Mouse (Mus musculus): Measurements from ENCODE around the gene Plxna4. TPM values are rescaled to one million over a fixed set of nuclear protein-coding genes. Genes with fewer than 3 reads are reported as not detected.
A peak's percentile ranks its signal among the peaks of the same experiment; 100 is the strongest.

Gene Plxna4
- polyA plus RNA-seq, 2 experiments from 2014 or later = not detected

DNA sequence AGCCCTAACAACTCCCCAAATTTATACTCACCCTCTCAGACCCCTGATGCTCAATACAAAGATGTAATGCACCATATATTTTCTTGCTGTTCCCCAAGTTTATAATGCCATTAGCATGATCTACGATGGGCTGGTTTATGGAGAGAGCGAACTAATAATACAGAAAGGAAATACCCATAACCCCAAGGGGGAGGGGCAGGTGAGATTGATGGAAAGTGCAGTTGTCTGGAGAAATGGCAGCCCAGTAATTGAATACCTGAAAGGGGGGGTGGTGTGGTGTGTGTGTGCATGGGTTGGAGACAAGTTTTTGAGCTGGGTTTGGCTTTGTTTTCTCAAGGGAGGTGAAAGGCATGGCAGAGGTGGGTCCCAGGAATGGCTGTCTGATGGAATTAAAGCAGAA is 356.6 kb downstream of the Plxna4 start:
- ATAC-seq = no peak

DNA sequence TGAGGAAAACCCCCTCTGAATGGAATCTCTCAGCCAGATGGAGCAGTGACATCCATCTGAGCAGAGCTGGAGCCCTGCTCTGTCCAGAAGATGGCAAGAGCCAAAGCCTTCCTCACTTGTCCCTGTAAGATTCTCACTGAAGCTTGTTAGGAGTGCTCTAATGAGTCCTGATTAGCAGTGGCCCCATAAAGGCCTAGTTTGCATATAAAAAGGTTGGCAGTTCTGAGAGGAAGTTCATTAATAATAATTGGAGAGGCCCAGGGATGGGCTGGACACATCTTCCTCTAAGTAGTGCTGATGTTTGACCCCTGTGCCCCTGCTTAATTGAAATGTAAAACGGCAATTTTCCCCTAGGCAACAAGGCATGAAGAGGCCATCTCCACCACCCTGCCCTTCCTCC is 361.4 kb downstream of the Plxna4 start:
- ATAC-seq = no peak

DNA sequence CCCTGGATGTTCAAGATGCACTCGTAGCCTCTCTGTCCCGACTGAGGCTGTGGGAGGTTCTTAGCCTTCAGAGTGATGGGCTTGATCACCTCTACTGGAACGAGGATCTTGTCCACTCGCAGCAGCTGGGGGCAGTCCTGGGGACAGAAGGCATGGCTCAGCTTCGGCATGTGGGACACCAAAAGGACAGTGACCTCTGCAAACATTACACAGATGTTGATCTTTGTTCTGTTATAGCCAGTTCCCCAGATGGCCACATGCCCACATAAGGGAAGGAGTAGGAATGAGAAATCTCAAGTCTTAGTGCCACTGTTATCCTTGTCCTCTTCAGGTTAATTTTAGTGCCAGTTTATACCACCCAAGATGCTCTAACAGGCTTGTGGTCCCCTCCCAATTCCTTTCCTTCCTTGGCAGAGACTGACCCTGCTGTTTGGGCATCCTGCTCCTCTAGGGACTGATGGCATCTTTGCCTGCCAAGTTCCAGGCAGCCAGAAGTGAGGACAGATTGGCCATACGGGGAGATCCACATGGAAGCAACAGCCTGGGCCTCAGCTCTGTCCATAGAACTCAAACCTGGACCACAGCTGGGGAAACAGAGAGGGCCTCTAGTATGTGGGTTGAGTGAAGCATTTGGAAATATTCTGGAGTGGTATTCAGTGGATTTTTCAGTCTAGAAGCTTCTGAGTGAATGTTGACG is 363.8 kb downstream of the Plxna4 start:
- no peak for ATAC-seq

DNA sequence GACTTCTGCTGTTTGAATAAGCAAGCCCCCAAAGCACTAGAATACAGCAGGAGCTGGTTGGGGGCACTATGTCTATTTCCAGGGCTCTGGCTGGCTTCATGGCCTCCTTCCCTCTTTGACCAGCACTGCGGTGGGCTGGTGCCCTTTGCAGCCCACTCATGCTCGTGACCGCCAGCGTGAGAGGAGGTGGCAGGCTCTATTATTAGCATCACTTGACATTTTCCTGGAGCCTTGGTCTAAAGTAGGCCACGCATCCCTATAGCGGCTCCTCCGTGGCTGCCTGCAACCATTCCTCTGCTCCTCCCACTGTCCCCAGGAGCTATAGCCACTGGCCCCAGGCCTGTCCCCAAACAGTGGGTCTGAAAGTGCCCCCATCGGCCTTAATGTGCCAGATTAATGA is 367.2 kb downstream of the Plxna4 start:
- no peak for ATAC-seq

DNA sequence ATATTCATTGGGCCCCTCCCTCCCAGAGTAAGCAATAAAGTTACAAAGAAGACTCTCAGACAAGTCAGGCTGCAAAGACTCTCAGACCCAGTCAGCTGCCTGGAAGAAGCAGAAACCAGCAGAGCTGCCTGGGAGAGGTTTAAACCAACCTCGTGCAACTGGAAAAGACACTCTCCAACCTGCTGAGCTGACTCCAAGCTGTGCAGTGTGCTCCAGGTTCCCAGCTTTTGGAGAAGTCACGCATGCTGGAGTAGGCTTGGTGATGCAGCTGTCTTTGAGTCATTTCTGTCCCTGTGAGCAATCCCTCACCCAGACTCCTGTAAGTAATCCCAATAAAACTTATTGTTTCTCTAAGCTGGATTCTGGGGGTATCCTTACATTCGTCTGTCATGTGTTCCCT is 369.4 kb downstream of the Plxna4 start:
- ATAC-seq = no peak

DNA sequence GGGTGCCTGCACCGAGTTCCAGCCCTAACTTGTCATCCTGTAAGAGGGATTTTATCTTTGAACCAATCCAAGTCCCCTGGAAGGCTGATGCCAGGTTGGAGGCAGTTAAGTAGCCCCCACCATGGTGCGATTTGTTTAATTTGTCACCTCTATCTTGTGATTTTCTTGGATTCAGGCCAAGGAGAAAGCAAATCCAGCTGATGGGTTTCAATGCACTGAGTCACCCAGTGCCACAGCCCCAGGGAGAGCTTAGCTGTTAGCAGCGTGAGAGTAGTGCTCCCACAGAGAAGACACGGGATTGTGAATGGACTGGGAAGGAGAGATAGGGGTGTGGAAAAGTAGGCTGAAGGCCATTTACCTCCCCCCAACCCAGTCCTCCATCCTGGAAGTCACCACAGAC is 375.6 kb downstream of the Plxna4 start:
- no peak for ATAC-seq

DNA sequence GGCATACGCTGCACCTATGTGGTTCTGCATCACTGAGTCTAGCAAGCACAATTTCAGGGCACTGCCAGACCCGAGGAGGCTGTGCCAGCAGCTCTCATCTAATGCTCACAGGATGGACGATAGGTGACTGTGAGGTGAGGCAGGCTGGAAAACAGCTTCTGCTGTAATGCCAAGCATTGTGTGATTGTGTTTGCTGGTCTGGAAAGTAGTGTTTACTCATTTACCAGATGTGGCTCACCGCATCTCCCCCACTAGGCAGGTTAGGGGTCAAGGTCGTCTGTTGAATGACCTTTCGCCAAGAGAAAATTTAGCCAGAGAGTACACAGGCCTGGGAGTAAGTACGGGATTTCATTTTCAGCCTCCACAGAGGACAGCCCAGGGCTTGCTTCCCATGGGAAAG is 377.9 kb downstream of the Plxna4 start:
- ATAC-seq = no peak

DNA sequence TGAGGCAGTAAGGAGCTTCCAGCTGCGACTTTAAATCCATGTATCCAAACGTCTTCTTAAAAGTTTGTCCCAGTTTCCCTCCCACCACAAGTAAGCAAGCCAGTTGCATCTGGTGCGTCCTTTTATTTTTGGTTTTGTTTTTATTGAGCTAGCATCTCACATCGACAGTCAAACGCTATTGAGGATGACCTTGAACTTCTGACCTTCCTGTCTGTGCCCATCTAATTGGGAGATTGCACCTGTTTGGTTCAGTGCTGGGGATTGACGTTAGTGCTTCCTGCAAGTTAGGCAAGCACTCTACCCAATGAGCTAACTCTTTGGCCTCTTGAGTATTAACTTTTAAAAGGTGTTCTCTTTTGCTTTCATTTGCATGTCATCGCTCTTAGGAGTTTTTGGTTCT is 379.0 kb downstream of the Plxna4 start:
- no peak for ATAC-seq

DNA sequence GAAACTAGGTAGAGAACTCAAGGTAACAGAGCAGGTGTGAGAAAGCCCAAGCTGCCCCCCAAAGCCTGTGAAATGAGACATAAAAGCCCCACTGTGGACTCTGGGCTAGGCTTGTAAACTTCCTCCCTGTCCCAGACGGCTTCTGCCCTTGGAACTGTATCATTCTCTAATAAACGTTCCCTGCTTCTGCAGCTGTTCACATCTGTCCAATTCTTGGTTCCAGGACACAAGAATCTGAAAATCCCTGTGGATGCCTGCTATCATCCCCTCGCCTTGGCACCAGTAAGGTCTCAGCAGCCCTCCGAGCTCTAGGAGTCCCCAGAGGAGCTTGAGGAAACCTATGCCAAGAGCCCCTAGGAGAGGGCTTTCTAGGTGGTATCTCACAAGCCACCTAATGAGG is 383.7 kb downstream of the Plxna4 start:
- no peak for ATAC-seq

DNA sequence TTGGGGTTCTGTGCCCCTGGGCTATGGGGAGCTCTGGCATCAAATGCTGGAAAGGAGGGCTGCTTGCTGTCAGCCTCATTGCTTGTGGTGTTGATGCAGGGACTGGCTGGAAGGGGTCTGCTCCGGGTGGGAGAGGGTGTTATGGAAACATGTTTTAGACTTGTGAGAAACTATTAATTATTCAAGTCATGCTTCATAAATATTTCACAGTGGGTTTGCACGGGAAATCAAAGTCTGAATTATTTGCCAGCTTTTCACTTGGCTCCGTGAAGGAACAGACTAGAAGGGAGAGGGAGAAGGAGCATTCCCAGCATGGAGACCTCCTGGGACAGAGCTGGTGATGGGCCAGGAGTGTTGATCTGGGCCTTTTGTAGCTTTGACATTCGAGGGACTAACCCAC is 384.6 kb downstream of the Plxna4 start:
- no peak for ATAC-seq

DNA sequence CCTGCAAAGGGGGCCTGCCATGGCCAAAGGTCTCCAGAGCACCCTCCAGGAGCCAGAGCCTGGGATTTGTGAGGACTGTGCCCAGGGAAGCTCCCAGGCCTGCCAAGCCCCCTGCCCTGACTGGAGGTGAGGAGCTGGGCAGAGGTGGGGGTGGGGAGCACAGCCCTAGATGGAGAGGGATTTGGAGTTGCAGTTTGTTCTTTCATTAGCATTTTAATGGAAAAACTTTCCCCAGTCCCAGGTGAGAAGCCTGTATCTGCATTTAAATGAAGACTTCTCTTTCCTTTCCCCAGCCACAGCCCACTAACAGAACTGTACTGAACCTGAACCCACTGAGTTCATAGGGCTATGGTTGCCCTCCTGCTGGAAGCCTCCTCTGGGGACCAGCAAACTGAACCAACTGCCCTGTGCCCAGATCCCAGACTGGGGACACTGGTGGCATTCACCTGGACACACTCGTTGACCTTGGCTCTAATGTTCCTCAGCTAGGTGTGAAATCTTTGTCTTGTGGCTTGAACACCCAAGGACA is 385.3 kb downstream of the Plxna4 start:
- ATAC-seq = no peak

DNA sequence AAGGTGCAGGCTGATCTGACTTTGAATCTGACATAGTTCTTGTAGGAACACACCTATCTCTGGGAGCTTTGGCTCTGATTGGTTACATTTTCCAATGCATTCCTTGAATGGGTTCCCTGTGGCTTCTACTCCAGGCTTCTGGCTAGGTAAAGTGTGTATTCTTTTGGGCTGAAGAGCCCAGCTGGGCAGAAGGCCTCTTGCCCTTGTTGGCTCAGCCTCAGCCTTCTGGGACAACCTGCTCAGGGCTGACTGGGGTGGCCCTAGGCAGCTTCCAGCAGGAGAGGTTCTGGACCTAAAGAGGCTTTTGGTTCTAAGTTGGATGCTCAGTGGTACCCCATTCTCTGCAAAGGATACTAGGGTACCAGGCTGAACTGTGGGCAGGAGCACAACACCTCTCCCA is 386.5 kb downstream of the Plxna4 start:
- ATAC-seq = no peak

DNA sequence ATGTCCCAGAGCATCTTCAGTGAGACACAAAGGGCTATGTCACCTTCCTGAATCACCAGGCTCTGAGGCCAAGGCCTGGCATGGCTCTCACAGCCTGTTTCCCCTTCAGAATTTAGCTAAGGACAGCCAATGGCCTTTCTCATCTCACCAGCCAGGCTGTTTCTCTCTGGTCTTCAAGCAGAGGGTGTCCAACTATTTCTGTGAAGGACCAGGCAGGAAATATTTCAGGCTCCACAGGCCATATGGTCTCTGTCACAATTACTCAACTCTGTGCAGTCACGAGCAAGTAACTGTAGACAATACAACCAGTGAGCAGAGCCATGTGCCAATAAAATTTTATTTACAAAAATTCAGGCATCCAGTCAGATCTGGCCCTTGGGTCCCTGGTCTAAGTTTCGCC is 388.4 kb downstream of the Plxna4 start:
- no peak for ATAC-seq

DNA sequence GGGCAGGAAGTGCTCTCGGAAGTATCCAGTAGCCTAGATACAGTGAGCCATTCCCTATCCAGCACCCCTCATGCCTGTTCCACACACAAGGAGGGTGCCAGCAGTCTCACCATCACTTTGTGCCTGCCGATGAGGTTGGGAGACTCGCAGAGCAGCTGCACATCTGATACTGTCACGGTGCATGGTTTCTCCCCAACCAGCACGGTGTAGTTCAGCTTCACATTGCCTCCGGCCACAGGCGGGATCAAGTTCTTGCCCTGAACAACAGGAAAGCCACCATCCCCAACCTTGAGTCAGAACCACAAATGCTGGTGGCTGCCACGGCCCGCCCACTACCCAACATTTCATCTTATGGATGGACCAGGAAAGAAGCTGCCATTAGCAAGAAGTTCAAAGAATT is 391.1 kb downstream of the Plxna4 start:
- no peak for ATAC-seq

DNA sequence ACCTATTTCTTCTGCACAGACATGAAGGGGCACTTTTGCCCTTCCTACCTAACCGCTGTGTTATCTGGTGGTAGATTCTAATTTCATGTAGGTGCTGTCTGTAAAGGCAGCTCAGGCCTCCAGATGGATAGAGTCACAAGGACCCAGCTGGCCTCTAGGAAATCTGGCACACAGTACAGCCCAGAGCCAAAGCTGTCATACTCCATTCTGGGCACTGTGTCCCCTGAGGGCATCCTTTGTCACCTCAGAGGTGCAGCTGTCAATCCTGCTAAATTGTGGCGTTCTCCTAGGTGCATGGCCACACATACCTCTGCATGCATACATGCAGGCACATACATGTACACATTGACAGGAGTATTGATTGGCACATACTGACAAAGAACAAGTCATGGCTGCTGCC is 394.9 kb downstream of the Plxna4 start:
- ATAC-seq = no peak

DNA sequence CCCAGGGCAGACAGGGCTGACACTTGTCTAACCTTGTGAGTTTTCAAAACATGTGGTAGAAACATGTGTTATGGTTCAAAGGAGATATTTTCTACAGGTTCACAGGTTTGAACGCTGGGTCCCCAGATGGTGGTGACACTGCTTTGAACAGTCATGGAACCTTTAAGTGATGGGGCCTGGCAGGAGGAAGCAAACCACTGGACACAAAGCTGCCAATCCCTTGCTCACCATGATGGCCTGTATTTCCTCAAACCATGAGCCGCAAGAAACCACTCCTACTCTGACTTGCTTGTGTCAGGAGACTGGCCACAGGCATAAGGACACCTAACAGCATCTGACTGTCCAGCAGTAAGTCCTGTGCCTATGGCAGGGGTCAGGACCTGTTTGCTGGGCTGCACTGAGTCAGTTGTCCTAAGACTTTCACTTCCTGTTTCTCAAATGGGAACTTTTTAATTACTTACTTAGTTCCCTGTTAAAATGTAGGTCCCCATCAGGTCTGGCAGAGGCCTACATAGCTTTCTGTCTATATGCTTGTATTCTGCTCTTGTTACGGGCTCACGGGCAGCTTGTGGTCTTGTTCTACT is 403.5 kb downstream of the Plxna4 start:
- no peak for ATAC-seq

DNA sequence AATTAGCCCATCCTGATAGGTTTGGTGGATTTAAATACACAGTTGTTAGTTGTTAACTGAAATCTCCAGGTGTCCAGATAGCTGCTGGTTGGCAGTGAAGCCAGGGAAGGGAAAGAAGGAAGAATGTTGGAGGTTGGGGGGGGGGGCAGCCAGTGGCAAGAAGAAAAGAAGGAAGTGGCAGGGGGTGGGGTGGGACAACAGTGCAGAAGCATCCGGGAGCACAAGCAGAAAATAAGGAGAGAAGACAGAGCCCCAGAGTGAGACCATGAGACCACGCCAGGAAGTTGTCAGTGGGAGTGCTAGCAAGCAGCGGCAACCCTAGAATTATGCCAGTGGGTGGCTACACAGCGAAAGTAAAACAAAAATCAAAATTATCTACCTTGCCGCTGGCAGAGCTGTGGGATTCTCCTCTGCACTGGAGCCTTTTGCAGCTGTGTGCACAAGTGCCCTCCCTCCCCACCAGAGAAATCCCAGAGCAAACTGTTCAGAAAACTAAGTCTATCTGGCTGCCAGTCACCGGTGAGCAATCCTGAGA is 404.3 kb downstream of the Plxna4 start:
- no peak for ATAC-seq

DNA sequence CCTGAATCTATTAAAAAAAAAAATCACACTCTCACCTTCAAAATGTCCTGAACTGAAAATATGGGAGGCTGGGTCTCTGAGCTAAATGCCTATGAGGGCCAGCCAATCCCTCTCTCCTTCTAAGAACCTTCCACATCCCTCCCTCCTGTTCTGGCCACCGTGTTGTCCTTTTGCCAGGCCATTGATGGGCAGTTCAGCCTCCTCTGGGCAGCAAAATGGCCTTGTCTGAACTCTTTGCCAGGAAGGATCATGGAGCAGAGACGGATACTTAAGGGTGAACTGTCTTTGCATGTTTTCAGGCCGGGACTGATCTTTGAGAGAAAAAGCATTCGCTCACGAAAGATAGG is 408.0 kb downstream of the Plxna4 start:
- no peak for ATAC-seq

DNA sequence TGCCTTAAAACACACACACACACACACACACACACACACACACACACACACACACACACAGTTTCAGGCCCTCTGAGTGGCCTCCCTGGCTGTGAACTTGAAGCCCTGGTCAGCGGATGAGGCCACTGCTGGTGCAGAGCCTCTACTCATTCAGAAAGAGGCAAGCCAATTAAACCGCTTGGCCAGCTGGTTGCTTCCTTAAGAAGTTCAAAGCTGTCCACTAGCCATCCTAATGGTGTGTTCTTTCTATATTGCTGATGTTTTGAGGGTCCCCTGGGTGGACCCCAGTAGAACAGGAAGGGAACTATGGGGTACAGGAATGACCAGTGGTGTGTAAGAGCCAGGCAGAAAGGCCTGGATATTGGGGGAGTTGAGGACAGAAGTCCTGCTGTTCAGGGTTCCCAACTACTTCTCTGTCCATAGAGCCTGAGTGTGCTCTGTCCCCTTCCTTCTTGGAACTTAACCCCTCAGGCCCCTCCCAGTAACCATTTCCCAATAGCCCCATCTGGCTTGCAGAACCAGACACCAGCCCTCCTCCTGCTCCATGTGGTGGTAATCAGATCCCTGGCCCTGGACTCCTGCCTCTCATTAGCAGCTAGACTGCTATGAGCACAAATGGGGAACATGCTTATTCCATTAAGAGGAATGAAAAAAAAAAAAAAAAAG is 408.5 kb downstream of the Plxna4 start:
- no peak for ATAC-seq

DNA sequence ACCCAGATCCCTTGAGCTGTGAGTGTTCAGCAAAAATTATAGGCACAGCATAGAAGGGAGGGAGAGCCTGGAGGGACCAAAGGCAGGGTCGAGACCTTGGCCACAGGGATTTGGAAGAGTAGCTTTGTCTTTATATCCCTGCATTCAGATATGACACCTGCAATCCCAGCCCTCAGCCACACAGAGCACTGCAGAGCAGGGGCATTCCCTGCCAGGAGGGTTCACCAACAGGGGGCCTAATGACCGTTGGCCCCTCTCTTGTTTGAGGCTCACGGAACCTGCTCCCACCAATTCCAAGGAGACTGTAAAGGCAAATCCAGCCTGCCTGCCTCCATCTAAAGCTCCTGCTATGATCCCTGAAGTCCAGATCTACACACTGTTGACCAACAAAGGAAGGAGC is 410.1 kb downstream of the Plxna4 start:
- no peak for ATAC-seq

DNA sequence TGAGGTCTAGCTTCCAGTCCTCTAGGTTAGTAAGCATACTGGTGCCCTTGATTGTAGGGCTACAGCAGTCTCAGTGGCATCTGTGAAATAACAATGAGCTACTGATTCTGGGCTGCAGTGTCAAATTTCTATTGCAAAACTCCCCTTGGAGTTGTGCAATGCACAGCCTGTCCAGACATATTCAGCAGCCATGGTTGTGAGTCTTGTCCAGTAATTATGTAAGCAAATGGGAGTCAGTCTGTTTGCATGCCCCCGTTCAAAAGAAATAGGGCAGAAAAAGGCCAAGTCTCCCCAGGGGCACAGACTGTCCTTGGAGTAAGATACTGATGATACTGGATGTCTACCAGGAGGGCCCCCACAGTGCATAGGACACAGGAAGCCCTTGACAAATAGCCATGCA is 420.3 kb downstream of the Plxna4 start:
- ATAC-seq = no peak

DNA sequence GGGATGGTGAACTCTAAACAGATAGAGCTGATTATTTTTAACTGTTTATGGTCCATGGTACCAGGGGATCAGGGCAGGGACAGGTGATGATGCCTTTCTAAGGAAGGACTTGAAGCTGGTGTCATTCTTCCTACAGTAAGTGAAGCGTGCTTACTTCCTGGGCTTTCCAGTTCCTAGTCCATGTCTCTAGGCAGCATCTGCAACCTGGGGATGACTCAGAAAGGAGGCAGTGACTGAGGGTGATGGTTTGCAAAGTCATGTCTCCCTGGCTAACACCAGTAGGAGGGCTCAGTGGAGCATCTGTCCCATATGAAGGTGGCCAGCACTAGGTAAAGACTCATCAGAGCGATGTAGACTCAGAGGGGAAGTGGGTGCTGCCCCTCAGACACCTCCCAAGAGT is 427.6 kb downstream of the Plxna4 start:
- ATAC-seq = no peak

DNA sequence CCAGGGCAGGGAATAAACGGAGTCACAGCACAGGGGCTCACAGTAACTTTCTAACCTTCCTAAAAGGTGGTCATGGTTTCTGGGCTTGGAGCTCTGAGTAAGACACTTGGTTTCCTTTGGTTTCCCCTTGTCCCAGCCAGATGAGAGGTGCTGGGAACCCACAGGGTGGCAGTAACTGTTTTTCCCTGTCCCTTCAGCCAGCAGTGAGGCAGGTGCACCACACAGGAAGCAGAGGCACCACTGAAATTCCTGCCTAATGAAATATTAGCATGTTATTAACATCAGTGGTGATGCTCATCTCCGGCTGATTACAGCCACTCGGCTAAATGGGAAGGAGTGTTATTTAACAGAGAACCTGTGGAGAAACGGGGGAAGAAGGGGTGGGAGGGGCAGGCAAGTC is 428.1 kb downstream of the Plxna4 start:
- ATAC-seq = no peak

DNA sequence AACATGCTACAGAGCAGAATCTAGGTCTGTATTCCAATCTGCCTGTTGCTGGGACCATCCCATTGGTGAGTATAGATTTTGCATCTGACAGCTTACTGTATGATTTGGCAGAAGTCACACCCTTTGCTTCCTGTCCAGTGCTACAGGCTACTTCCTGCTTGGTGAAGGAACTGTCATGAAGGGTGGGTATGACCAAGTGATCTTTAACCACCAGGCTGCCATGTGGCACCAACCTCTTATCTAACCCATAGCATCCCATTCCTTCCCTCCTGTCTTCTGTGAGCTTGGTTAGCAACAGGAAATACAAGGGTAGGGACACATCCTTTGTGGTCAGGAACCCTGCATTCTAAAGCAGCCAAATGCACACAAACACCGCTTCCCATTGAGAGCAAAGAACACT is 429.6 kb downstream of the Plxna4 start:
- ATAC-seq = peak; percentile 19

All from activated CD4-positive, CD25-positive, alpha-beta regulatory T cell, adult 4 months (primary cell).